ENCODE assay signal across 39 mouse cellular contexts in the genomic region with DNA sequence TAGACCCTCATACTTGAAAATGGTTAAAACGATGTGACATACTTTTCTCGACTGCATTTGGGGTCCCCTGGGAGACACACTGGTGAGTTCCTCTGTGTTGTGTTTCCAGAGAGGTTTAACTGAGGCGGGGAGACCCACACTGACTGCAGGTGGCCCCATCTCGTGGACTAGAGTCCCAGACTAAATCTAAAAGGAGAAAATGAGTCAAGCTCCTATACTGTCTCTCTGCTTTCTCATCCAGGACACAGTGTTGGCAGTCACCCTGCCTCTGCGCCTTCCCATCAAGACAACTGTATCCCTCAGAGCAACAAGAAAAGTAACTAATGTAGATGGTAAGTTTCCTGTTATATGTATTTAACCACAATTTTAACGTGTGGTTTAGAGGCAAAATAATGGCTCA. TPM values are rescaled to one million over a fixed set of nuclear protein-coding genes. Genes with fewer than 3 reads are reported as not detected.
"Had no signal": no experiment of that assay in that cellular context is flagged by ENCODE, and none has a peak within 500 bp of the region (broad histone marks: within the 10 kb centered on the region; RNA-seq: fewer than 3 reads in every experiment).

No protein-coding gene starts in this region.

- H3K9me3 ChIP-seq: heart, embryonic 10.5 days; heart, embryonic 13.5 days; heart, embryonic 15.5 days; hindbrain, embryonic 12.5 days; hindbrain, embryonic 13.5 days; hindbrain, embryonic 15.5 days; intestine, embryonic 15.5 days; kidney, embryonic 15.5 days had no signal

- H3K36me3 ChIP-seq: heart, embryonic 10.5 days; heart, embryonic 12.5 days; heart, embryonic 13.5 days; heart, embryonic 15.5 days; hindbrain, embryonic 10.5 days; hindbrain, embryonic 12.5 days; hindbrain, embryonic 13.5 days; hindbrain, embryonic 15.5 days; intestine, embryonic 15.5 days; kidney, embryonic 15.5 days had no signal

- H3K27me3 ChIP-seq: heart, embryonic 12.5 days; heart, embryonic 13.5 days; heart, embryonic 15.5 days; hindbrain, embryonic 12.5 days; hindbrain, embryonic 15.5 days; intestine, embryonic 15.5 days; kidney, embryonic 15.5 days had no signal

- ATAC-seq: hindbrain, embryonic 16.5 days; hindbrain, postnatal 0 days; inflammation-experienced regulatory T-cells, adult 6 months; intestine, embryonic 16.5 days; intestine, postnatal 0 days had no signal

- H3K9ac ChIP-seq: heart, embryonic 12.5 days; heart, embryonic 13.5 days; heart, embryonic 15.5 days; hindbrain, embryonic 12.5 days; hindbrain, embryonic 13.5 days; hindbrain, embryonic 14.5 days; hindbrain, embryonic 15.5 days; intestine, embryonic 15.5 days; kidney, embryonic 15.5 days had no signal

- H3K27ac ChIP-seq: heart, embryonic 10.5 days; heart, embryonic 13.5 days; heart, embryonic 15.5 days; hindbrain, embryonic 10.5 days; hindbrain, embryonic 12.5 days; hindbrain, embryonic 13.5 days; hindbrain, embryonic 14.5 days; hindbrain, embryonic 15.5 days; hindbrain, postnatal 0 days; intestine, embryonic 15.5 days; kidney, embryonic 15.5 days; kidney, postnatal 0 days; layer of hippocampus, adult 2 months had no signal

- H3K4me2 ChIP-seq: heart, embryonic 11.5 days; heart, embryonic 12.5 days; heart, embryonic 13.5 days; heart, embryonic 15.5 days; hindbrain, embryonic 12.5 days; hindbrain, embryonic 13.5 days; hindbrain, embryonic 14.5 days; hindbrain, embryonic 15.5 days; intestine, embryonic 15.5 days; kidney, embryonic 15.5 days had no signal

- DNase-seq: heart, postnatal 10 days; heart, postnatal 14 days; heart, postnatal 36 days; heart, postnatal 4 days; kidney, adult 11 months; kidney, adult 18-20 months; kidney, adult 2 months; kidney, adult 8-10 months; kidney, adult 9 months; kidney, postnatal 10 days; kidney, postnatal 14 days; kidney, postnatal 25 days; kidney, postnatal 36 days; kidney, postnatal 4 days; layer of hippocampus, adult 9-11 months had no signal

- H3K4me1 ChIP-seq: heart, embryonic 12.5 days; heart, embryonic 13.5 days; heart, embryonic 15.5 days had no signal

- H3K4me3 ChIP-seq: heart, embryonic 10.5 days; heart, embryonic 12.5 days; heart, embryonic 13.5 days; heart, embryonic 15.5 days; hindbrain, embryonic 10.5 days; hindbrain, embryonic 12.5 days; hindbrain, embryonic 13.5 days; hindbrain, embryonic 15.5 days; intestine, embryonic 15.5 days; kidney, embryonic 15.5 days; layer of hippocampus, adult 2 months had no signal

RNA-seq across cellular contexts. Expression of a gene that starts 15.9 kb away (rescaled TPM):
- total RNA-seq: layer of hippocampus, adult 18-20 months; layer of hippocampus, adult 2 months; layer of hippocampus, adult 8-10 months; layer of hippocampus, postnatal 25 days had no signal
- polyA plus RNA-seq: heart, embryonic 12.5 days; heart, embryonic 13.5 days; heart, embryonic 14.5 days; heart, embryonic 16.5 days; intestine, embryonic 15.5 days; intestine, embryonic 16.5 days had no signal
